Mouse (Mus musculus): ENCODE measurements around the gene Scyl1.

The Scyl1 gene

GRCm38 (mm10) chr19:5787920-5788319 lies 16.7 kb upstream of the Scyl1 start:
- no peak for DNase-seq (ENCODE audit: low spot score in 2 of 2)

- DNase-seq (ENCODE audit: low spot score in 2 of 2): peak; percentile 86 to 90
Measured at GRCm38 (mm10) chr19:5787128-5787635, 16.0 kb upstream of the Scyl1 start.

GRCm38 (mm10) chr19:5786441-5787114 lies 15.4 kb upstream of the Scyl1 start:
- DNase-seq (ENCODE audit: low spot score in 2 of 2): peak; percentile 88 to 92

- no peak for DNase-seq (ENCODE audit: low spot score in 2 of 2)
Measured at GRCm38 (mm10) chr19:5784958-5785577, 13.8 kb upstream of the Scyl1 start.

GRCm38 (mm10) chr19:5782121-5782520 lies 10.9 kb upstream of the Scyl1 start:
- DNase-seq (ENCODE audit: low spot score in 2 of 2): no peak

GRCm38 (mm10) chr19:5781532-5781931 lies 10.3 kb upstream of the Scyl1 start:
- no peak for DNase-seq (ENCODE audit: low spot score in 2 of 2)

GRCm38 (mm10) chr19:5780203-5780602 lies 9.0 kb upstream of the Scyl1 start:
- no peak for DNase-seq (ENCODE audit: low spot score in 2 of 2)

GRCm38 (mm10) chr19:5778312-5778711 lies 7.1 kb upstream of the Scyl1 start:
- DNase-seq (ENCODE audit: low spot score in 2 of 2): no peak

- DNase-seq (ENCODE audit: low spot score in 2 of 2): no peak
Measured at GRCm38 (mm10) chr19:5777387-5778032, 6.3 kb upstream of the Scyl1 start.

- DNase-seq (ENCODE audit: low spot score in 2 of 2): no peak
Measured at GRCm38 (mm10) chr19:5770311-5770710, 908 bp downstream of the Scyl1 start.

- DNase-seq (ENCODE audit: low spot score in 2 of 2): no peak
Measured at GRCm38 (mm10) chr19:5767271-5767670, 3.9 kb downstream of the Scyl1 start.

- DNase-seq (ENCODE audit: low spot score in 2 of 2): no peak
Measured at GRCm38 (mm10) chr19:5763163-5763562, 8.1 kb downstream of the Scyl1 start.

GRCm38 (mm10) chr19:5758878-5759403 lies 12.3 kb downstream of the Scyl1 start:
- DNase-seq (ENCODE audit: low spot score in 2 of 2): no peak

GRCm38 (mm10) chr19:5756991-5757636 lies 14.1 kb downstream of the Scyl1 start:
- no peak for DNase-seq (ENCODE audit: low spot score in 2 of 2)

GRCm38 (mm10) chr19:5756321-5756985 lies 14.8 kb downstream of the Scyl1 start:
- peak; percentile 78 to 88 for DNase-seq (ENCODE audit: low spot score in 2 of 2)

GRCm38 (mm10) chr19:5751742-5752141 lies 19.5 kb downstream of the Scyl1 start:
- no peak for DNase-seq (ENCODE audit: low spot score in 2 of 2)

- no peak for DNase-seq (ENCODE audit: low spot score in 2 of 2)
Measured at GRCm38 (mm10) chr19:5750951-5751350, 20.3 kb downstream of the Scyl1 start.

- no peak for DNase-seq (ENCODE audit: low spot score in 2 of 2)
Measured at GRCm38 (mm10) chr19:5749476-5749875, 21.7 kb downstream of the Scyl1 start.

- no peak for DNase-seq (ENCODE audit: low spot score in 2 of 2)
Measured at GRCm38 (mm10) chr19:5746907-5747363, 24.3 kb downstream of the Scyl1 start.

GRCm38 (mm10) chr19:5745756-5746710 lies 25.2 kb downstream of the Scyl1 start:
- DNase-seq (ENCODE audit: low spot score in 2 of 2): no peak
